Mouse (Mus musculus) midbrain, embryonic 15.5 days (tissue): ENCODE data around the gene Agap1. TPM values are rescaled to one million over a fixed set of nuclear protein-coding genes. Genes with fewer than 3 reads are reported as not detected.
A peak's percentile ranks its signal among the peaks of the same experiment; 100 is the strongest.

ENCODE experiments used
- ATAC-seq: fragments of 200-750 bp; cut with Nextera tagmentation; replicated peaks from 2 replicates; pipeline ENCODE4 v1.8.0; 2017; ENCODE audit warnings: moderate TSS enrichment
- H3K27ac ChIP-seq: fragments of 300-500 bp; sonication (generic); 2 replicates; pipeline ENCODE4 v1.5.1; 2015; ENCODE audit warnings: mild to moderate bottlenecking, inconsistent platforms
- H3K27me3 ChIP-seq: fragments of 300-500 bp; sonication (generic); replicated peaks from 2 replicates; pipeline ENCODE4 v1.6.1; 2015; ENCODE audit warnings: inconsistent platforms
- H3K36me3 ChIP-seq: fragments of 300-500 bp; sonication (generic); replicated peaks from 2 replicates; pipeline ENCODE4 v1.6.1; 2015; ENCODE audit warnings: inconsistent platforms
- H3K4me1 ChIP-seq: fragments of 300-500 bp; sonication (generic); 2 replicates; pipeline ENCODE4 v1.6.1; 2015; ENCODE audit warnings: inconsistent platforms
- H3K4me2 ChIP-seq: fragments of 300-500 bp; sonication (generic); 2 replicates; pipeline ENCODE4 v1.6.1; 2015; ENCODE audit warnings: inconsistent platforms, mild to moderate bottlenecking, moderate library complexity
- H3K4me3 ChIP-seq: fragments of 300-500 bp; sonication (generic); 2 replicates; pipeline ENCODE4 v1.5.1; 2015; ENCODE audit warnings: mild to moderate bottlenecking, inconsistent platforms
- H3K9ac ChIP-seq: fragments of 300-500 bp; sonication (generic); 2 replicates; pipeline ENCODE4 v1.6.1; 2015; ENCODE audit warnings: mild to moderate bottlenecking, inconsistent platforms
- H3K9me3 ChIP-seq: fragments of 300-500 bp; sonication (generic); 2 replicates; pipeline ENCODE4 v1.6.1; 2016; ENCODE audit warnings: inconsistent platforms
- WGBS: fragments of 180-500 bp; shearing (Covaris S2); methylation state at CpG from one replicate; pipeline ENCODE4 v1.1.7; 2015; ENCODE audit warnings: mixed read lengths; 5-methylcytosine and 5-hydroxymethylcytosine counted together
- polyA plus RNA-seq: library from polyadenylated mRNA; unstranded; fragments of >200 nt; fragmentation: Nextera tagmentation; extraction: Ambion mirVana; gene quantifications from 2 replicates; pipeline ENCODE4 v1.2.1, GENCODE M21; 2015

Agap1 gene
- polyA plus RNA-seq, 1 experiment from 2014 or later: 63.6 TPM

DNA sequence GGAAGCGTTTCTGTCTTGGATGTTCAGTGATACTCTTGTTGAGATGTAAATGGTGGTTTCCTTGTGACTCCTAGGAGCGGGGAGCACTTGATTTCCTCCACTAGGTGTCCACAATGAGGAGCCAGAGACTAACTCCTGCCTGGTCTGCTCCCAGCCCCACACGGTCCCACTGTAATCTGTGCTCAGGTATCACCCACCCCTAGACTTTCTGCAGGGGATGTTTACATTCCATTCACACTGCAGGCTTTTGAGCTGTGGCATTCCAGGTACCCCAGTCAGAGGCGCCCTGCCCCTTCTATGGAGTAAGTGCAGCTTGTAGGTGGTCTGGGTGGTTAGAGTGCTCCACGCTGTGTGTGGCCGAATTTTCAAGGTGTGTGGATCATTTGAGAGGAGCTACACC, 218.5 kb downstream of the Agap1 start:
- Histone ChIP-seq H3K9ac (no peak overlapping the region), H3K4me3 (no peak overlapping the region), H3K27me3 (no peaks in the 10 kb centered on the region), H3K9me3 (no peaks in the 10 kb centered on the region), H3K36me3 (peaks cover 6% of the 10 kb centered on the region; the same call in 1 of the 2 replicates), H3K27ac (no peak overlapping the region), H3K4me1 (peaks cover 60% of the 10 kb centered on the region), H3K4me2 (no peak overlapping the region)
- no peak for ATAC-seq
- 94% methylated on average over 6 of the region's 6 CpGs for WGBS

DNA sequence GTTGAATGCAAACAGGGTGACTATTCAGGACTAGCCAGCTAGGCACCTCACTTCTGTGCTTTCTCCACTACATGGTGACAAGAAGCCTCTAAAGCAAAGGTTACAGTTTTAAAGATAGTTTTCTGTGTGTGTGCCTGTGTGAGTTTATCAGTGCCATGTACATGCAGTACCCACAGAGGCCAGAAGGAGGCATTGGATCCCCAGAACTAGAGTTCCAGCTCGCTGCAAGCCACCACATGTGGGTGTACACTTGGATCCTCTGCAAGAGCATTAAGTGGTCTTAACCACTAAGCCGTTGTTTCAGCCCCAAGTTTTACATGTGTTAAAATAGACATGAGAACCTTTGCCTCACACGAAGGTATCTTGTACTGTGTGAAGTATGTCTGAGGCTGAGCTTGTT, 219.1 kb downstream of the Agap1 start:
- ATAC-seq: no peak
- H3K27ac ChIP-seq: no peak overlapping the region
- H3K4me3 ChIP-seq: no peak overlapping the region
- H3K9ac ChIP-seq: no peak overlapping the region
- H3K4me1 ChIP-seq: peaks cover 60% of the 10 kb centered on the region
- no peaks in the 10 kb centered on the region for H3K9me3 ChIP-seq
- H3K4me2 ChIP-seq: no peak overlapping the region
- 92% methylated on average over 3 of the region's 3 CpGs for WGBS
- peaks cover 6% of the 10 kb centered on the region; the same call in 1 of the 2 replicates for H3K36me3 ChIP-seq
- H3K27me3 ChIP-seq: no peaks in the 10 kb centered on the region

DNA sequence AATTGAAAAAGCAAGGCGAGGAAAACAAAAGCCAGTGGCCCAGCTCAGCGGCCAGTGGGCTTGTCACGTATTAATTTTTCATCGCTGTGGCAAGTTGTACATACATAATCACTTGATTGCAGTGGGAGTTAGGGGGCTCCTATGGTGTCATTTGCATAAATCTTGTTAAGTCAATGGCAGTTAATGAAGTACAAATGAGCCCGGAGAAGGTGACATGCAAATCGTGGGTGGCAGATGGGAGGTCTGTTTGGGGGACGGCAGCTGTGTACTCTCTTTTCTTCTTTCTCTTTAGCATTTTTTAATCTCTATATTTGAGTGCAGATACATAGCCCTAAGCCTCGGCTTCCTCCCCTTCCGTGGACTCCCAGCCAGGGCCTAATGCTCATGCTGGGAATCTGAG, 220.1 kb downstream of the Agap1 start:
- ATAC-seq: no peak

DNA sequence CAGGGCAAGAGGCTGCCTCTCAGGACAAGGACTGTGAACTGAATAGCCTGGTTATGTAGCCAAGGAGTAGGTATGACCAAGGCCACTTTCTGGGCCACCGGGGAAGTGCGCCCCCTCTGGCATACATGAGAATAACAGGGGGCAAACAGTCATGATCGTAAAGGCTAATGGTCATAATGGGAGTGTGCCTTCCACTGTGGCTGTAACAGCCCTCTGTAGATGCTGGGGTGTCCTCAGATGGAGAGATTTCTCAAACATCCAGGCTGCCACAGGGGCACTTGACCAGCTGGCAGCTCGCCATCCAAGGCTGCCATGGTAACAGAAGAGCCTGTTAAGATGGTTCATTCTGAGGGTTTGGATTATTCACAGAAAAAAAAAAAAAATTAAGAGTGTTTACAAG, 221.8 kb downstream of the Agap1 start:
- H3K9me3 ChIP-seq: no peaks in the 10 kb centered on the region
- no peak overlapping the region for H3K9ac ChIP-seq
- H3K27me3 ChIP-seq: no peaks in the 10 kb centered on the region
- no peak overlapping the region for H3K4me2 ChIP-seq
- ATAC-seq: no peak
- H3K27ac ChIP-seq: no peak overlapping the region
- WGBS: 57% methylated on average over 4 of the region's 4 CpGs
- no peak overlapping the region for H3K4me3 ChIP-seq
- H3K4me1 ChIP-seq: peaks cover 51% of the 10 kb centered on the region
- H3K36me3 ChIP-seq: peaks cover 6% of the 10 kb centered on the region; the same call in 1 of the 2 replicates

More for the DNA sequence above, 220.1 kb downstream of the Agap1 start:
- Histone ChIP-seq H3K27ac (no peak overlapping the region), H3K9ac (no peak overlapping the region), H3K27me3 (no peaks in the 10 kb centered on the region), H3K36me3 (peaks cover 6% of the 10 kb centered on the region; the same call in 1 of the 2 replicates), H3K4me3 (no peak overlapping the region), H3K4me1 (peaks cover 59% of the 10 kb centered on the region), H3K4me2 (no peak overlapping the region), H3K9me3 (no peaks in the 10 kb centered on the region)
- 32% methylated on average over 9 of the region's 9 CpGs for WGBS

DNA sequence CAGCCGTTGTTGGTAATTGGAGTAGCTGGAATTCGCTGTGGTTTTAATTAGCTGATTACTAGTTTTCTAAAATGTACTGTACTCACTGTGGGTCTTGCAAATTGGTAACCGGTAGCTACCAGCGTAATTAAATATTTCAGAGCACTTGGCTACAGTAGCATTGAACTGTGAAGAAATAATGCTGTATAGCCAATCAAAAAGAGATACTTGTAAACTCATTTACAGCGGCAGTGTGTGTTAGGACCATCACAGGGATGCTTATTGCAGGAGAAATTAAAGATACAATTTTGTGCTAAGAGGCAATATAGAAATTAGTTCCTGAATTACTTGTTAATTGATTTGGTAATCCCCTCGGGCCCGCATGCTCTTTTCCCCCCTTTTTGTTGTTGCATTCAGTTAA, 226.1 kb downstream of the Agap1 start:
- Histone ChIP-seq H3K4me2 (no peak overlapping the region), H3K9me3 (no peaks in the 10 kb centered on the region), H3K4me1 (peaks cover 25% of the 10 kb centered on the region), H3K27ac (no peak overlapping the region), H3K4me3 (no peak overlapping the region), H3K36me3 (peaks cover 4% of the 10 kb centered on the region; the same call in 1 of the 2 replicates), H3K9ac (no peak overlapping the region), H3K27me3 (no peaks in the 10 kb centered on the region)
- ATAC-seq: no peak
- WGBS: 82% methylated on average over 7 of the region's 7 CpGs

DNA sequence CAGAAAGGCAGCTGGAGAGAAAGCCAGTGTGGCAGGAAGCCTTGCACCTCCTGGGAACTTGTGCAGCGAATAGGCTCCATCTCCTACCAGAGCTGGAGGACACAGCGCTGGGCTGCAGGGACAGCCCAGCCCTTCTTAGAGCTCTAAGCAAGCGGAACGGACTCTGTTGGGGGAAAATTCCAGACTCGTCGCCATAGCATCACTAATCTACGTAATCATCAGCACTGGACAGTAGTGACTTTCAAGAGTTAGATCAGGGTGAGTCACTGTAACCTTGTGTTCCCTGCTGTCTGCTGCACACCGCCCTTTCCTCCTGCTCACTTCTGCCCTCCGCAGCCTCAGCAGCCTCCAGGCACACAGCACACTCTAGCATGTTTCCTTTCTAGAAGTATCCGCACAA, 234.3 kb downstream of the Agap1 start:
- peak; percentile 55; the same call in 1 of the 2 replicates for ATAC-seq
- Histone ChIP-seq H3K9ac (no peak overlapping the region), H3K4me3 (no peak overlapping the region), H3K4me1 (peaks cover 22% of the 10 kb centered on the region), H3K36me3 (peaks cover 4% of the 10 kb centered on the region; the same call in 1 of the 2 replicates), H3K27ac (no peak overlapping the region), H3K27me3 (no peaks in the 10 kb centered on the region), H3K4me2 (no peak overlapping the region), H3K9me3 (no peaks in the 10 kb centered on the region)
- WGBS: 41% methylated on average over 10 of the region's 10 CpGs

DNA sequence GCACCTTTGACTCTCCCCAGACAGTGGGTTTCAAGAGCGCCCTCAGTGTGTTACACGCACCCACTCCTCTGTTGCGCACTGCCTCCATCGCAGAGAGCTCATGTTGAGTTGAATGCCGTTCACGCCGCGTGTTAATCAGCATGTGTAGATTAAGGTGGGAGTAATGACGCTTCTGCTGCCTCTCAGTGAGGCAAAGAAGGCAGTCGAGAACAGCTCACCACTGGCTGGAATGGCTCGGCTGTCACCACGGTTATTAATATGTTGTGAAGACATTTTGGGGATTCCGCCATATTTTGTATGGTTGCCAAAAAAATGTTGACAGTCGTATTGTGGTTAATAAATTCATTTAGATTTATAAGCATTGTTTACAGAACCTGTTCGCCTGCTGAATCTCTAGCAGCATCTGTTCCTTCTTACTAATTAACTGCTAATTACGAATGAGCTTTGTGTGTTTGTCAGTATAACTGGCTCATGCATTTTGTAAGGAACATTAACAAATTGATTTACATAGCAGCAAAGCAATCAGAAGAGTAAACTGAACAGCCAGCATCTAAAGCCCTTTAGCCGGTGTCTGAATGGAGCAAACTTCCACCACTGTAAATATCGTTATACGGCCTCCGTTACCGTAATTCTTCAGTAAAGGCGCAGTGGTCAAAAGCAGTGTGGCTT, 235.1 kb downstream of the Agap1 start:
- Histone ChIP-seq H3K4me1 (peaks cover 22% of the 10 kb centered on the region), H3K4me3 (no peak overlapping the region), H3K27ac (no peak overlapping the region), H3K4me2 (no peak overlapping the region), H3K36me3 (peaks cover 3% of the 10 kb centered on the region; the same call in 1 of the 2 replicates), H3K9ac (no peak overlapping the region), H3K9me3 (no peaks in the 10 kb centered on the region), H3K27me3 (no peaks in the 10 kb centered on the region)
- 68% methylated on average over 22 of the region's 22 CpGs for WGBS
- peak; percentile 62; the same call in 1 of the 2 replicates for ATAC-seq

DNA sequence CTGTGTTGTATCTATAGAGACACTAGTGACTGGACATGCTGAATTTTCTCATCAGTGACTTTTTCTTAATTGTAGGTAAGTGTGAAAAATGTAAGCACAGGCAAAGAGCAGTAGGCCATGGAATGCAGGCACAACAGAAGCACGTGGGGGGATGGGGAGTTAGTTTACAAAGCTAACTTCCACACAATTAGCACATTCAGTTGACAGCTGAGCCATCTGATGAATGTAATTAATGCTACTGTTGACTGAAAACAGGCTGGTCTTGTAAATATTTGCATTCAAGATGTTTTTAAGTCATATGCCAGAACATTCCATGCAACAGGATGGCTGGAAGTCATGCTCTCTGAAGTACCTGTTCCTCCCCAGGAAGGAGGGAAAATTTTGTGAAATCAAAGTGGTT, 236.5 kb downstream of the Agap1 start:
- Histone ChIP-seq H3K27me3 (no peaks in the 10 kb centered on the region), H3K9me3 (no peaks in the 10 kb centered on the region), H3K36me3 (no peaks in the 10 kb centered on the region; the same call in 1 of the 2 replicates), H3K4me3 (no peak overlapping the region), H3K4me2 (no peak overlapping the region), H3K9ac (no peak overlapping the region), H3K4me1 (peaks cover 22% of the 10 kb centered on the region), H3K27ac (no peak overlapping the region)
- no peak for ATAC-seq
- WGBS: 47% methylated on average over 1 of the region's 1 CpGs

DNA sequence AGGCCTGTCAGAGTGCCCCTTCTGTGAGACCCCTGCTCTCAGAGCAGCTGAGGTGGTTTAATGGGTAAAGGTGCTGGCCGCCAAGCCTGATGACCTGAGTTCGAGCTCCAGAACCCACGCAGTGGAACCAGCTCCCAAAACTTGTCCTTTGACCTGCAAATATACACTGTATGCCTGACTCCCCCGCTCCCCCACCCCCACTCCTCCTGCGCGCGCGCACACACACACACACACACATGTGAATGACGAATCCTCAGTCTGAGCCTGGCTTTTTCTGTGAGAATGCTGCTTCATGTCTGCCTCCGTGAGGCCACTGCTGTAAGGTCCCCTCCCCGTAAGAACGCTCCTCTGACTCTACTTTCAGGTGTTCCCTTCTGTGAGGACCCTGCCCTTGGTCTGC, 237.8 kb downstream of the Agap1 start:
- no peak overlapping the region for H3K27ac ChIP-seq
- peaks cover 22% of the 10 kb centered on the region for H3K4me1 ChIP-seq
- H3K4me3 ChIP-seq: no peak overlapping the region
- 93% methylated on average over 12 of the region's 12 CpGs for WGBS
- no peaks in the 10 kb centered on the region for H3K27me3 ChIP-seq
- no peak overlapping the region for H3K9ac ChIP-seq
- no peak for ATAC-seq
- no peak overlapping the region for H3K4me2 ChIP-seq
- H3K9me3 ChIP-seq: no peaks in the 10 kb centered on the region
- H3K36me3 ChIP-seq: no peaks in the 10 kb centered on the region

DNA sequence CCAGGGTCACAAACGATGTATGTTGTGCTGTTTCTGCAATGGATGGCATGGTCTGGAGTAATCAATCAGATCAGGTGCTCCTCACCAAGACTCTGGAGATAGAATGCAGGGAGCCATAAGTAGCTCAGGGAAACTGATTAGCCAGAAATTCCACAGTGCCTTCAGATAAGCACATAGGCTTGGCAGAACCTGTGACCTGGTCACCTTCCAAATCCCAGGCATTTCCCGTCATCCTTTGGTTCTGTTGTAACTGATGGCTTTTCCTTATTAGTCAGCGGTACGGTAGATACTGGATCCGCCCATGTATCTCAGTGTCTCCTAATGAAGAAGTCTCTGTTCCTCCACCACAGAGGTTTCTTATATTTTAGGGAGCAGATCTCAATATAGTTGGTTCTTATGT, 240.3 kb downstream of the Agap1 start:
- no peak overlapping the region for H3K4me2 ChIP-seq
- no peaks in the 10 kb centered on the region for H3K27me3 ChIP-seq
- H3K4me1 ChIP-seq: peaks cover 4% of the 10 kb centered on the region
- no peaks in the 10 kb centered on the region for H3K36me3 ChIP-seq
- no peak overlapping the region for H3K27ac ChIP-seq
- no peak overlapping the region for H3K9ac ChIP-seq
- no peaks in the 10 kb centered on the region for H3K9me3 ChIP-seq
- ATAC-seq: no peak
- WGBS: 95% methylated on average over 5 of the region's 5 CpGs
- H3K4me3 ChIP-seq: no peak overlapping the region

DNA sequence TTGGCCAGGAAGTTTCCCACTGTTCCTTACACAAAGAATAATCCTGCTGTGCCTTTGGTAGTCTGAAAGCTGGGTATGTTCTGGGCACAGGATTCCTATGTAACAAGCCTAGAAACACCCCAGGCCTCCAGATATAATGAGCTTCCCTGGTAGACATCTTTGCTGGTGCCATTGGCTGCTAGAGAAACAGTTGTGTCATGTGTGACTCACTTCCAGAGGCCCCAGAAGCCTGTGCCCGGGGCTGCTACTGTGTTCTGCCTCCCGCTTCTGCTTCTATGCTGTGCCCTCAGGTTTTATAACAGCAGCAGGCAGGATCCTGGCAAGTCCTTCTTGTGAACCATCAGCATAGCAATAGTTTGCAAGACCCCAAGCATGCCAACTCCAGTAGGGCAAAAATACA, 242.6 kb downstream of the Agap1 start:
- H3K4me2 ChIP-seq: no peak overlapping the region
- H3K4me1 ChIP-seq: peaks cover 17% of the 10 kb centered on the region
- 85% methylated on average over 2 of the region's 2 CpGs for WGBS
- ATAC-seq: no peak
- no peak overlapping the region for H3K4me3 ChIP-seq
- H3K9ac ChIP-seq: no peak overlapping the region
- no peaks in the 10 kb centered on the region for H3K9me3 ChIP-seq
- H3K36me3 ChIP-seq: no peaks in the 10 kb centered on the region
- H3K27me3 ChIP-seq: no peaks in the 10 kb centered on the region
- no peak overlapping the region for H3K27ac ChIP-seq

DNA sequence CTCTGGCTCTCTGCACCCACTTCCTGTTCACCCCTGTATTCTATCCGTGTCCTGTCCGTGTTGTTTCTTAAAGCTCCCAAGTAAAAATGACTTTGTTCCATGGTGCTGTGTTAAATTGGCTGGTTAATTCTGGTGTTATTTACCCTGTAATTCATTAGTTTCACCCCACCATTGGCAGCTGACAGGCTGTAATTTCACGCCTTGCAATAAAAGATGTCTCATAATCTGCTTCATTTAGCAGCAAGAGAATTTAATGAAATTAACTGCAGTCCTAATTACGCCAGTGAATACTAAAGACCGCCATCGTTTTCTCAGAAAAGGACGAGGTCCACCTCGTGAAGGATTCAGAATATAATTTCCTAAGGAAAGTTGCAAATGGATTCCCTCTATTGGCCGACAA, 245.6 kb downstream of the Agap1 start:
- Histone ChIP-seq H3K9me3 (no peaks in the 10 kb centered on the region), H3K4me2 (no peak overlapping the region), H3K36me3 (no peaks in the 10 kb centered on the region), H3K4me1 (peaks cover 38% of the 10 kb centered on the region), H3K27me3 (no peaks in the 10 kb centered on the region), H3K4me3 (no peak overlapping the region), H3K27ac (no peak overlapping the region), H3K9ac (no peak overlapping the region)
- WGBS: 65% methylated on average over 9 of the region's 9 CpGs
- no peak for ATAC-seq

DNA sequence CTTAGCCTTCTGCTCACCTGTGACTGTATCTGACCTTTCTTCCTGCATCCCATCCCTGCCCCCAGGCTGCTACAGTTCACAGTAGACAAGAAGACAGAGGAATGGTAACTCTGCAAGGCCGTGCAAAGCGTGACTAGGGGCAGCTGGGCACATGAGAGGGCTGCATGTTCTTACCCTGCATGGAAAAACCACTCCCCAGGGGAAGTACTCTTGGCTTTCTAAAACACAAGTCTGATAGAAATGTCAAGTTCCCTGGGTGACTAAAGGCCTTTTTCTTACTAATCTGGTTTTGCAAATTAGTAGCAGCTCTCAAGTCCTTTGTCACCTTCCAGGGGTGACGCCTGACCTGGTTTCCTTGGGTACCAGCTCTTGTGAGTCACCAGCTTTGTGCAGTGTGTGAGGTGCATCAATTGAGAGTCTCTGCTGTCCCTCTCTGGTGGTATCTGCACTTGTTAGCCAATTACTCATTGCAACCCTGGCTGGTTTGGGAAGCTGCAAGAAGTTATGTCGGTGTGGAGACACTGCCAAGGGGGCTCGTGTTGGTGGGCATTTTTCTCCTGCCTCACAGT, 246.6 kb downstream of the Agap1 start:
- Histone ChIP-seq H3K4me3 (no peak overlapping the region), H3K4me2 (no peak overlapping the region), H3K27me3 (no peaks in the 10 kb centered on the region), H3K9me3 (no peaks in the 10 kb centered on the region), H3K4me1 (peaks cover 38% of the 10 kb centered on the region), H3K9ac (no peak overlapping the region), H3K27ac (no peak overlapping the region), H3K36me3 (no peaks in the 10 kb centered on the region)
- no peak for ATAC-seq
- 71% methylated on average over 5 of the region's 5 CpGs for WGBS
